13 mouse cellular contexts compared by ENCODE assay signal in genomic region chr4:82197611-82198010, GRCm38 (mm10).
A peak's percentile ranks its signal among the peaks of the same experiment; 100 is the strongest.
DNase-seq lines count a peak whose midpoint lies in the region; ATAC-seq lines count a peak whose summit lies in the region.
"Had no signal": no experiment of that assay in that cellular context is flagged by ENCODE, and none has a peak within 500 bp of the region (broad histone marks: within the 10 kb centered on the region; RNA-seq: fewer than 3 reads in every experiment).

No protein-coding gene starts in this region.

- H3K9ac ChIP-seq in limb, embryonic 12.5 days (replicated peaks), result no peak overlapping the region
- H3K9ac ChIP-seq: kidney, embryonic 15.5 days; lung, embryonic 14.5 days; midbrain, embryonic 15.5 days; neural tube, embryonic 12.5 days had no signal

- H3K4me1 ChIP-seq in limb, embryonic 12.5 days (replicated peaks), result peaks cover 16% of the 10 kb centered on the region
- peaks cover 31% of the 10 kb centered on the region for H3K4me1 ChIP-seq in limb, embryonic 10.5 days
- no peaks in the 10 kb centered on the region for H3K4me1 ChIP-seq in hindbrain, embryonic 10.5 days (replicated peaks)
- H3K4me1 ChIP-seq: midbrain, embryonic 15.5 days; neural tube, embryonic 12.5 days had no signal

- H3K36me3 ChIP-seq in limb, embryonic 12.5 days, result no peaks in the 10 kb centered on the region
- no peaks in the 10 kb centered on the region for H3K36me3 ChIP-seq in limb, embryonic 10.5 days
- no peaks in the 10 kb centered on the region for H3K36me3 ChIP-seq in hindbrain, embryonic 10.5 days
- H3K36me3 ChIP-seq: kidney, embryonic 15.5 days; midbrain, embryonic 15.5 days; neural tube, embryonic 12.5 days had no signal

- intact Hi-C loops in heart, postnatal 10 days (cut with DNase I), result loop anchor here (5.0 kb wide), 1 partner anchor 60 kb away; no protein-coding TSS in a partner anchor

- H3K27me3 ChIP-seq in limb, embryonic 12.5 days, result no peaks in the 10 kb centered on the region
- no peaks in the 10 kb centered on the region for H3K27me3 ChIP-seq in limb, embryonic 10.5 days (ENCODE audit: low read depth, poor library complexity, severe bottlenecking)
- H3K27me3 ChIP-seq in hindbrain, embryonic 10.5 days (ENCODE audit: insufficient read depth, poor library complexity, severe bottlenecking), result no peaks in the 10 kb centered on the region
- H3K27me3 ChIP-seq: kidney, embryonic 15.5 days; midbrain, embryonic 15.5 days; neural tube, embryonic 12.5 days had no signal

- no peak for DNase-seq in limb, embryonic 10.5 days (ENCODE audit: low spot score)
- DNase-seq in heart, adult 9 months (ENCODE audit: low spot score in 2 of 2), result peak; percentile 44 to 53
- DNase-seq in heart, postnatal 10 days, result peak; percentile 51 to 60
- DNase-seq in hindbrain, embryonic 10.5 days (ENCODE audit: low spot score), result no peak
- no peak for DNase-seq in B cell, adult 2 months
- no peak for DNase-seq in right cerebral cortex, postnatal 4 days
- DNase-seq: lung, embryonic 14.5 days; retina, postnatal 1 day had no signal

- H3K27ac ChIP-seq in limb, embryonic 12.5 days, result peak overlapping the region; percentile 5; the same call in 1 of the 2 replicates
- no peak overlapping the region for H3K27ac ChIP-seq in limb, embryonic 10.5 days
- H3K27ac ChIP-seq in hindbrain, embryonic 10.5 days, result no peak overlapping the region
- H3K27ac ChIP-seq: kidney, embryonic 15.5 days; midbrain, embryonic 15.5 days; neural tube, embryonic 12.5 days had no signal

- 56% methylated on average over 6 of the region's 6 CpGs for WGBS in limb, embryonic 12.5 days
- 75% methylated on average over 6 of the region's 6 CpGs for whole genome bisulfite sequencing in limb, embryonic 10.5 days
- 90% methylated on average over 6 of the region's 6 CpGs for WGBS in hindbrain, embryonic 10.5 days

- no peak overlapping the region for H3K4me3 ChIP-seq in limb, embryonic 12.5 days (replicated peaks)
- no peak overlapping the region for H3K4me3 ChIP-seq in limb, embryonic 10.5 days
- H3K4me3 ChIP-seq in hindbrain, embryonic 10.5 days, result no peak overlapping the region
- H3K4me3 ChIP-seq: kidney, embryonic 15.5 days; midbrain, embryonic 15.5 days; neural tube, embryonic 12.5 days had no signal

- no peak for ATAC-seq in limb, embryonic 12.5 days (ENCODE audit: insufficient number of reproducible peaks, insufficient read depth, low FRiP score, low TSS enrichment, low read depth)
- ATAC-seq: activated CD4-positive, CD25-positive, alpha-beta regulatory T cell, adult 4 months; midbrain, embryonic 15.5 days had no signal

- H3K4me2 ChIP-seq in limb, embryonic 12.5 days, result no peak overlapping the region
- H3K4me2 ChIP-seq: kidney, embryonic 15.5 days; lung, embryonic 14.5 days; midbrain, embryonic 15.5 days; neural tube, embryonic 12.5 days had no signal

- H3K9me3 ChIP-seq in limb, embryonic 12.5 days, result no peaks in the 10 kb centered on the region
- no peaks in the 10 kb centered on the region for H3K9me3 ChIP-seq in limb, embryonic 10.5 days (replicated peaks)
- no peaks in the 10 kb centered on the region for H3K9me3 ChIP-seq in hindbrain, embryonic 10.5 days
- H3K9me3 ChIP-seq: kidney, embryonic 15.5 days; midbrain, embryonic 15.5 days; neural tube, embryonic 12.5 days had no signal

Comparison
In these comparisons a context has a peak if more than half of its experiments do, and no peak if none do; other contexts are left out.
1. DNase-seq: peak in heart, adult 9 months (2 of 2) and heart, postnatal 10 days (2 of 2); none in limb, embryonic 10.5 days (single experiment), hindbrain, embryonic 10.5 days (single experiment), B cell, adult 2 months (0 of 2) and right cerebral cortex, postnatal 4 days (single experiment).